In the genomic region with DNA sequence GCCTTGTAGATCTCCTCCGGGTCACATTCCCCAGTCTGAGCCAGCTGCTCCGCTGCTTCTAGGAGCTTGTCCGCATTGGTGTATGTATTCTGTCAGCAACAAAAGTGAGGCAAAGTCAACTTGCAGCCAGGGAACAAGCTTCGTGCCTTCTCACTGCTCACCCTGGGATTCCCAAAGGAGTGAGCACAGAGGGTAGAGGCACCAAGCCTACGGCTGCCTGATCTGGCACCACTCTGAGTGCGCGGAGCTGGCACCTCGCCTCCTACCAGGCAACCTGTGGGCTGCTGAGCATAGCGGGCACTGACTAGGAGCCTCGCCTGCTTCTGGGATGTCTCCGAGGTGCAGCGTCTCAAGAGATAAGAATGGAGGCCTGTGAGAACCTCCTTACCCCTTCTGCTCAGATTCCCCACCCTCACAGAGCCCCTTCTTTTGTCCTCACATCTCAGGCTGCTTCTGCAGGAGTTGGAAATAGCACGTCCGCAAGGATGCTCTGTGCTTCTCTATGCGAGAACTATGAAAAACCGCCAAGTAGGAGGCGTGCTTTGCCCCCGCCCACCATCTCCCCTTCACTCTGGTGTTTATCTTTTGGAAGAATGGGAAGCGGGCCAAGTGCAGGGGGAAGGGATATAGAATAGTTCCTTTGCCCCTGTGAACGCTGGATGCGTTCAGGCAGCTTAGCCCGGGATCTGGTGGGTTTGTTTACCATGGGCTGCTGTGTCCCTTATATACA, we compare ENCODE assay signal across 8 mouse cellular contexts.
DNase-seq lines count a peak whose midpoint lies in the region; ATAC-seq and TF ChIP-seq lines count a peak whose summit lies in the region.

No protein-coding gene starts in this region.

- H3K9me3 ChIP-seq in midbrain, embryonic 12.5 days = no peaks in the 10 kb centered on the region
- H3K9me3 ChIP-seq in midbrain, embryonic 11.5 days (ENCODE audit: control insufficient read depth, low read length) = no peaks in the 10 kb centered on the region
- H3K9me3 ChIP-seq in intestine, embryonic 14.5 days (ENCODE audit: control insufficient read depth, low read length) = no peaks in the 10 kb centered on the region

- no peak for ATAC-seq in midbrain, embryonic 12.5 days (ENCODE audit: low FRiP score, low read depth)
- ATAC-seq in midbrain, embryonic 11.5 days (ENCODE audit: low FRiP score) = no peak
- 0 out of 2 replicates have a peak, but pooled peaks have one; percentile 50 for ATAC-seq in intestine, embryonic 14.5 days (replicated peaks; ENCODE audit: low FRiP score, low TSS enrichment, low read depth)

- TF ChIP-seq CTCF in olfactory bulb, adult 2 months (IDR thresholded peaks at IDR 0.05; ENCODE audit: insufficient read depth, low read depth, low read length) = no peak

- H3K4me1 ChIP-seq in midbrain, embryonic 12.5 days = peaks cover 20% of the 10 kb centered on the region
- peaks cover 8% of the 10 kb centered on the region; the same call in 1 of the 2 replicates for H3K4me1 ChIP-seq in midbrain, embryonic 11.5 days (ENCODE audit: control insufficient read depth, insufficient read depth, low read length)
- peaks cover 14% of the 10 kb centered on the region; the same call in 1 of the 2 replicates for H3K4me1 ChIP-seq in intestine, embryonic 14.5 days (replicated peaks; ENCODE audit: control insufficient read depth, insufficient read depth, low read length)
- peaks cover 10% of the 10 kb centered on the region for H3K4me1 ChIP-seq in olfactory bulb, adult 2 months (ENCODE audit: control insufficient read depth, insufficient read depth, low read length)

- WGBS in midbrain, embryonic 12.5 days = 71% methylated on average over 22 of the region's 22 CpGs
- WGBS in midbrain, embryonic 11.5 days = 75% methylated on average over 22 of the region's 22 CpGs
- 35% methylated on average over 22 of the region's 22 CpGs for WGBS in intestine, embryonic 14.5 days
- WGBS in olfactory bulb, adult 2 months = 21% methylated on average over 22 of the region's 22 CpGs

- no peak overlapping the region for H3K9ac ChIP-seq in midbrain, embryonic 12.5 days (replicated peaks)
- no peak overlapping the region for H3K9ac ChIP-seq in midbrain, embryonic 11.5 days (ENCODE audit: low read length)
- no peak overlapping the region; the same call in 1 of the 2 replicates for H3K9ac ChIP-seq in intestine, embryonic 14.5 days (ENCODE audit: low read length)

- H3K27me3 ChIP-seq in midbrain, embryonic 12.5 days = no peaks in the 10 kb centered on the region
- H3K27me3 ChIP-seq in midbrain, embryonic 11.5 days (ENCODE audit: control insufficient read depth, insufficient read depth, low read length) = no peaks in the 10 kb centered on the region
- H3K27me3 ChIP-seq in intestine, embryonic 14.5 days (replicated peaks; ENCODE audit: control insufficient read depth, insufficient read depth, low read length) = no peaks in the 10 kb centered on the region

- 0 out of 2 replicates have a peak overlapping the region, but pooled peaks have one; percentile 10 for H3K27ac ChIP-seq in midbrain, embryonic 12.5 days (replicated peaks)
- H3K27ac ChIP-seq in midbrain, embryonic 11.5 days (ENCODE audit: low read depth, low read length) = no peak overlapping the region
- H3K27ac ChIP-seq in intestine, embryonic 14.5 days (ENCODE audit: low read depth) = no peak overlapping the region
- peak overlapping the region; percentile 27 for H3K27ac ChIP-seq in olfactory bulb, adult 2 months (ENCODE audit: insufficient read depth, low read depth, low read length)

- TF ChIP-seq POLR2A in olfactory bulb, adult 2 months (IDR thresholded peaks at IDR 0.05; ENCODE audit: insufficient read depth, low read depth, low read length) = no peak

- H3K36me3 ChIP-seq in midbrain, embryonic 12.5 days = no peaks in the 10 kb centered on the region
- no peaks in the 10 kb centered on the region for H3K36me3 ChIP-seq in midbrain, embryonic 11.5 days (ENCODE audit: control insufficient read depth, insufficient read depth, low read length)
- no peaks in the 10 kb centered on the region for H3K36me3 ChIP-seq in intestine, embryonic 14.5 days (ENCODE audit: control insufficient read depth, insufficient read depth, low read length)

- H3K4me2 ChIP-seq in midbrain, embryonic 12.5 days (replicated peaks) = no peak overlapping the region
- H3K4me2 ChIP-seq in midbrain, embryonic 11.5 days = no peak overlapping the region
- H3K4me2 ChIP-seq in intestine, embryonic 14.5 days (ENCODE audit: low read length) = peak overlapping the region; percentile 42

- H3K4me3 ChIP-seq in midbrain, embryonic 12.5 days = no peak overlapping the region
- no peak overlapping the region for H3K4me3 ChIP-seq in midbrain, embryonic 11.5 days (ENCODE audit: low read depth, low read length)
- no peak overlapping the region for H3K4me3 ChIP-seq in intestine, embryonic 14.5 days (ENCODE audit: low read depth, low read length)
- peak overlapping the region; percentile 42 for H3K4me3 ChIP-seq in olfactory bulb, adult 2 months (ENCODE audit: insufficient read depth, low read depth, low read length)

- DNase-seq in adrenal gland, postnatal 14 days = peak; percentile 42
- no peak for DNase-seq in adrenal gland, postnatal 4 days (ENCODE audit: low spot score in 2 of 2)
- no peak for DNase-seq in midbrain, embryonic 11.5 days (ENCODE audit: low spot score, missing footprints)
- DNase-seq in intestine, embryonic 14.5 days (ENCODE audit: low spot score) = peak; percentile 78
- no peak for DNase-seq in cerebellum, adult 9-10 months
- DNase-seq in ovary, postnatal 14 days (ENCODE audit: low spot score) = no peak

Comparison
In these comparisons a context has a peak if more than half of its experiments do, and no peak if none do; other contexts are left out.
1. DNase-seq: peak in adrenal gland, postnatal 14 days (single experiment) and intestine, embryonic 14.5 days (single experiment); none in adrenal gland, postnatal 4 days (0 of 2), midbrain, embryonic 11.5 days (single experiment), cerebellum, adult 9-10 months (single experiment) and ovary, postnatal 14 days (single experiment).
2. H3K27ac ChIP-seq: peak in midbrain, embryonic 12.5 days (single experiment) and olfactory bulb, adult 2 months (single experiment); none in midbrain, embryonic 11.5 days (single experiment) and intestine, embryonic 14.5 days (single experiment).